Mouse (Mus musculus): Measurements from ENCODE around the gene Gpr157.
A peak's percentile ranks its signal among the peaks of the same experiment; 100 is the strongest.

The Gpr157 gene

DNA sequence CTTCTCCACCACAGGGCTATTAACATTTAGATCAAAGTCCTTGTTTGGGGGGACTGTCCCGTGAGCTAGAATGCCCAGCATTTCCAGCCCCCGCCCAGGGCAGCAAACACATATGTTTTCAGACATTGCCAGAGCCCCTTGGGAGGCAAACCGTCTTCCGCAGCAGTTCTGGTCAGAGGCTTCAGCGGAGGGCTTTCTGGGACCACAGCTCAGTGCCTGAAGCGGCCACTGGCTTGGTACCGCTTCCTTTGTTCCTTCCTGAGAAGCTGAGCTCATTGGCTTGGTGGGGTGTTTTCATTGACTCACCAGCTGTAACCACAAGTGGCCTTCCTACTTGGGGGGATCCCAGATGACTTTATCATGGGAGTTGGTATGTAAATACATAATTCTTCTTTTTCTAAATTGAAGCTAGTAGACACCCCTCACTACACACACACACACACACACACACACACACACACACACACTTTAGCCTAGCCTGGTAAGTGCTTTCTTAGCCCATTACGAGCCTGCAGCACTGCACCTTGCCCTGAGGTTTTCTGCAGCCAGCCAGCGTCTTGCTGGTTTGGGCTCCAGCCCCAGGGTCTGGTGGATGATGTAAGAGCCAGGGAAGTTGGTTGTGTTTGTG lies 27.2 kb upstream of the Gpr157 start:
- H3K36me3 ChIP-seq (ENCODE audit: control insufficient read depth, insufficient read depth, low read length, poor library complexity, severe bottlenecking) = no peaks in the 10 kb centered on the region
- no peaks in the 10 kb centered on the region for H3K27me3 ChIP-seq (ENCODE audit: control insufficient read depth, insufficient read depth, low read length, poor library complexity, severe bottlenecking)
- DNase-seq (ENCODE audit: low read depth, low spot score) = peak; percentile 71

DNA sequence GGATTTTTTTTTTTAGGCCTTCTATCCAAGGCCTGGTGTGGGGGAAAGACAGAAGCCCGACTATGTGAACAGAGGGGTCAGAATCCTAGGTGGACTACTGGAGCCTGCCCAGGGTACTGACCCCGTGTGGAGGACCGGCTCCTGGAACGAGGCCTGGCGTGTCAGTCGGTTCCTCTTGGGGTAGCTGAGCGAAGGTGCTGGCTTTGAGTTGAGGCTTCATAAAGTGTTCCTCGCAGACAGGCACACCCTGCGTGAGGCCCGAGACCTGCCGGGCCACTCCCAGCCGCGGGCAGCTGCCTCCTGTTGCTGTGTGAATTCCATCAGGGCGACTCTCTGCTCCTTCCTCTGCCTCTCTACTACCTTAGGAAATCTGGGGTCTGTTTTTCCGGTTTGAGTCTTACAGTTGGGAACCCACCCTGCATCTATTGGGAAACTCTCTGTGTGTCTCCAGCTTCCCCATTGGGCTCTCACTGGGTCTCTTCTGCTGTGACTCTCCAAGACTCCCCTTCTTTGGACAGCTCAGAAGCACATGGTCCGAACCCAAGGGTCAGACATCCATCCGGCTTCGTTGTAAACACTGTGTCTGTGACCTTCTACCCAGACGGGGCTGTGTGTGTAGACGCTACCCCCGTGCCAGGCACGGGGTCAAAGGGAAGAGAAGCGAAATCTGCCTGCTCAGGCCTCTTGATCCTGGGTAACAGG lies 26.5 kb upstream of the Gpr157 start:
- peak; percentile 18 for DNase-seq (ENCODE audit: low read depth, low spot score)
- H3K36me3 ChIP-seq (ENCODE audit: control insufficient read depth, insufficient read depth, low read length, poor library complexity, severe bottlenecking) = no peaks in the 10 kb centered on the region
- no peaks in the 10 kb centered on the region for H3K27me3 ChIP-seq (ENCODE audit: control insufficient read depth, insufficient read depth, low read length, poor library complexity, severe bottlenecking)

DNA sequence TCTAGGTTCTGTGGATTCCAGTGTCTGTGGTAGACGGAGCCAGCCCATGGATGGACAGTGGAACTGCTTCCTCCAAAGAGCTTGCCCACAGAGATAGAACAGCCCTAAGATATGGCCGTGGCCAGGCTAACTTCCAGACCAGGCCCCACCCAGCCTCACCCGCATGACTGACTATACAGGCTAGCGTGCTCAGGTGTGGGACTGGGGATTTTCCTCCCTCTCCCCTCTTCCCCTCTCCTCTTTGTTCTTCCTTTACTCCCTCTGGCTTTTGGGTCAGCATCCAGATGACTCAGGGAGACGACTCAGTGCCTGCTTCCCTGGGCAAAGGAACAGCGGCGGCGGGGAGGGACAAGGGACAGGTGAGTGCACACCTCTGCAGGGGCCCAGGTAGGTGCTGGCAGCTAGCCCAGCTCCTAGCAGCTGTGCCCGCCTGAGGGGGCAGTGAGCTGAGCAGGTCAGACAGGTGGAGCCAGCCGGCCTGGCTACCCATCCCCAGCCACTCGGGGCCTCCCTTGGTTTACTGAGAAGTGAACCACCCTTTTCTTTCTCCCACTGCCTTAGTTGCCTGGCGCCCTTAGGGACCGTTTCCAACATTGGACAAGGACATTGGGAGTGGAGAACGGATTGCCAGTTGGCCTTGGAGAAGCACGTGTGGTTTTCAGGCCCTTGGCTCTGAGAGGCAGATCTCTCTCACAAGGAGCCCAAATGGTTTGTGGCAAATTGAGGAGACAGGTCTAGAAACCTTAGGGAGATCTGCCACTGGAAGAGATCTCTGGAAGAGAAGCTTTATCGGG lies 25.5 kb upstream of the Gpr157 start:
- H3K36me3 ChIP-seq (ENCODE audit: control insufficient read depth, insufficient read depth, low read length, poor library complexity, severe bottlenecking) = no peaks in the 10 kb centered on the region
- no peak for DNase-seq (ENCODE audit: low read depth, low spot score)
- no peaks in the 10 kb centered on the region for H3K27me3 ChIP-seq (ENCODE audit: control insufficient read depth, insufficient read depth, low read length, poor library complexity, severe bottlenecking)

DNA sequence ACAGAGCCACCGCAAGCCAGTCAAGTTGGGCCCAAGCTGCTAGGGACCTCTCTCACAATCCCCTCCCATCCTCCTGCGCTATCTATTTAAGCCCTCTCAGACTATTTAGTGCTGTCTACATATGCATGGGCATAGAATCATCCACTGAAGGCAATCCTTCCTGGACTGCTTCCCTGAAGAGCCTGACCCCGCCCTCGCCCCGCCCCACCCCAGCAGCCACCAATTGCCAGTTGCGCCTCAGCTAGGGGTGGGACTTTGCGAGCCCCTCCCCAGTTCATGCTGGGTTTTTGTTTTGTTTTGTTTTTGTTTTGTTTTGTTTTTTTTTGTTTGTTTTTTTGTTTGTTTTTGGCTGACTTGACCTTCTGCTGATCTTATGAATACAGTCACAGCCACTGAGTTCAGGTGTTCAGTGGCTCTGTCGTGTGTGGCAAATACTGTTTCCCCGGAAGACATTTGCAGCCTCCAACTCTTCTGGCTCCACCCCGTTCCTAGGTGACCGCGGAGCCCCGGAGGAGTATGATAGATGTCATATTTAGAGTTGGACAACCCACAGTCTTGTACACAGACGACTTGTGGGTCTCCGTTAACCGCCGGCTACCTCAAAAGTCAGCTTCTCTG lies 20.4 kb upstream of the Gpr157 start:
- no peak for DNase-seq (ENCODE audit: low read depth, low spot score)
- Histone ChIP-seq H3K27me3 (ENCODE audit: control insufficient read depth, insufficient read depth, low read length, poor library complexity, severe bottlenecking) (no peaks in the 10 kb centered on the region), H3K36me3 (ENCODE audit: control insufficient read depth, insufficient read depth, low read length, poor library complexity, severe bottlenecking) (no peaks in the 10 kb centered on the region)

DNA sequence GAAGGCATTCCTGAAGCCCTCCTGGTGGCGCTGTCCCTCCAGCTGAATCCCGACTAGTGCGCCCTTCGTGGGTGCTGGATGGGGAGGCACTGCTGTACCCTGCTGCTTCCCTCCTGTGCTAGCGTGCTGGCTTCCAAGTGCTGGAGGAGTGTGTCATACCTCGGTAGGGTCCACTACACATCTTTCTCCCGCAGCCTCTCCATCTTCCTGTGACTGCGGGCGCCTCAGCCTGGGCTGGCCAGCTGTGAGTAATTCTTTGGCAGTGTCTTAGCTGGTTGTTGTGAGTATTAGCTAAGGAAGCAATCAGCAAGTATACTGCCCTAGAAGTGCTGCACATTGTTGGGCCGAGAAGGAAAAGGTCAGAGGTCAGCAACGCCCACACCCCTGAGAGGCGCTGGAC lies 18.9 kb upstream of the Gpr157 start:
- no peak for DNase-seq (ENCODE audit: low read depth, low spot score)
- Histone ChIP-seq H3K27me3 (ENCODE audit: control insufficient read depth, insufficient read depth, low read length, poor library complexity, severe bottlenecking) (no peaks in the 10 kb centered on the region), H3K36me3 (ENCODE audit: control insufficient read depth, insufficient read depth, low read length, poor library complexity, severe bottlenecking) (no peaks in the 10 kb centered on the region)

DNA sequence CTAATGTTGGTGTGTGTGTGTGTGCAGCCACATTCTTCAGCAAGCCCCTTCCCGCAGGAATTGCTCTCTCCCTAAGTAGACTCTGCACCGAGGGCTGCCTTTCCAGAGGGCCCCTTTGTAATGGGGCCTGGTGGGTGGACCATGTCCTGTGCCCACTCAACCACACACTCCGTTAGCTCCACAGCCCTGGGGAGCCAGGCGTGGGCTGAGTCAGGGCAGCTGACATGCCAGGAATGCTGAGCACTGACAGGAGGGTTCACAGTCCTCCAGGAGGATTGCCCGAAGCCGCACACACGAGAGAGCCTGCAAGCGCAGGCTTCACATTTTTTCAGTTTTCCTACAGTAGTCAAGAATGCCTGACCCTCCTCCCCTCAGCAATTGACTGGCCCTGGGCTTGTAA lies 17.0 kb upstream of the Gpr157 start:
- H3K36me3 ChIP-seq (ENCODE audit: control insufficient read depth, insufficient read depth, low read length, poor library complexity, severe bottlenecking) = no peaks in the 10 kb centered on the region
- no peaks in the 10 kb centered on the region for H3K27me3 ChIP-seq (ENCODE audit: control insufficient read depth, insufficient read depth, low read length, poor library complexity, severe bottlenecking)
- no peak for DNase-seq (ENCODE audit: low read depth, low spot score)

DNA sequence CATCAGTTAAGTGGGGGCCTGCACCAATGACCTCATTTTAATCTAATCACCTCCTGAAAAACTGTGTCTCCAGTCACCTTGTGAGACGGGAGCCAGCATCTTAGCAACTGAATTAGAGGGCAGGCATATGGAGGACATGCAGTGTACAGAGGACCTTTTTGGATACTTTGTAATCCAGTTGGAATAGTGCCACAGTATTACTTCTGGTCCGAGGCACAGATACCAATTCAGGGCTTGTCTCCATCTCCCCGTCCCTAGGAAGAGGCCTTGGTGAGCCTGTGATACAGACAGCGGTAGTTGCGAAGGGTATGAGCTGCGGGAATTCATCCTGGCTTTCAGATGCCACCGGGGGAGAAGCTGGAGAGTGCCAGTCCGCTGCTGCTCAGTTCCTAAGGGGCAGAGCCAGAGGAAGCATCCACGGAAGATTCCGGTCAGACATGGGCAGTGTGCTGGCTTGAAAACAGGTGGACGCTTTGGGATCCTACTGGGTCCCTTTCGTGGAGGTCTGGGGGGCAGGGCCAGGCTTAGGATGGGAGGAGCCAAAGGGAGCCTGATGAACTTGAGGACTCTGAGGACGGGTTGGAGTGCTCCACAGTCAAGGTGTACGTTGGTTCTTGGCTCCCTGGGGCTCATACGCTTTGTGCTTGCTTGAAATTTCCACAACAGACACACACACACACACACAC lies 14.6 kb upstream of the Gpr157 start:
- DNase-seq (ENCODE audit: low read depth, low spot score) = no peak
- no peaks in the 10 kb centered on the region for H3K36me3 ChIP-seq (ENCODE audit: control insufficient read depth, insufficient read depth, low read length, poor library complexity, severe bottlenecking)
- no peaks in the 10 kb centered on the region for H3K27me3 ChIP-seq (ENCODE audit: control insufficient read depth, insufficient read depth, low read length, poor library complexity, severe bottlenecking)

DNA sequence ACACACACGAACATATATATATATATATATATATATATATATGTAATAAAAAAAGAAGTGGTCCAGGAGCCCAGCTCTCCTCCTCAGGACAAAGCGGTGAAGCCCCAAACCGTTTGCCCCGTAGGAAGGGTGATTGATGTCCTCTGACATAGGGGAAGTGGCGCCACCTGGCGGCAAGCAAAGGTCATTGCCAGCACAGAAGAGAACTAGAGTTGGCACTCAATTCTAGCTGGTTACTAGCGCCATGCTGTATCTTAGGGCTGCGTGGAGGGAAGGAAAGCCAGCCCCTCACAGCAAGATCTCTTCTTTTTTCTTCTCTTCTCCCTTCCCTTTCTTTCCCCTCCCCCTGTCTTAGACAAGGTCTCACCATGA lies 14.1 kb upstream of the Gpr157 start:
- DNase-seq (ENCODE audit: low read depth, low spot score) = peak; percentile 78
- Histone ChIP-seq H3K36me3 (ENCODE audit: control insufficient read depth, insufficient read depth, low read length, poor library complexity, severe bottlenecking) (no peaks in the 10 kb centered on the region), H3K27me3 (ENCODE audit: control insufficient read depth, insufficient read depth, low read length, poor library complexity, severe bottlenecking) (no peaks in the 10 kb centered on the region)

DNA sequence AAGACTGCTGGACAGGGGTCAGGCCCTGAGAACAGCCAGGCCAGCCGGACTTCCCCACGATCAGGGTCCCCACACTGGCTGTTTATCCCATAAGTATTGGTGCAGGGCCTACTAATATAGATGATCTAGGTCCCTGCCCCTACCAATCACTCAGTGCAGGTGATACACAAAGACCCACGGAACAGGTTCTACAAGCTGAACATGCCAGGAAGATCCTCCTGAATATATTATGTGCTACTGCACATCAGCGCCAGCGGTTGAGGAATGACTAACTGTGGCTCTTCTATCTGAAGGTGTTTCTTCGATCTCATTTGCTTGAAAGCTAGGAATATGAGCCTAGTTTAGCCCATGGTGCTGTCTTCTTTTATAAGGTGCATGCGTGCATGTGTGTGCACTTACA lies 11.8 kb upstream of the Gpr157 start:
- H3K27me3 ChIP-seq (ENCODE audit: control insufficient read depth, insufficient read depth, low read length, poor library complexity, severe bottlenecking) = no peaks in the 10 kb centered on the region
- no peaks in the 10 kb centered on the region for H3K36me3 ChIP-seq (ENCODE audit: control insufficient read depth, insufficient read depth, low read length, poor library complexity, severe bottlenecking)
- DNase-seq (ENCODE audit: low read depth, low spot score) = no peak

DNA sequence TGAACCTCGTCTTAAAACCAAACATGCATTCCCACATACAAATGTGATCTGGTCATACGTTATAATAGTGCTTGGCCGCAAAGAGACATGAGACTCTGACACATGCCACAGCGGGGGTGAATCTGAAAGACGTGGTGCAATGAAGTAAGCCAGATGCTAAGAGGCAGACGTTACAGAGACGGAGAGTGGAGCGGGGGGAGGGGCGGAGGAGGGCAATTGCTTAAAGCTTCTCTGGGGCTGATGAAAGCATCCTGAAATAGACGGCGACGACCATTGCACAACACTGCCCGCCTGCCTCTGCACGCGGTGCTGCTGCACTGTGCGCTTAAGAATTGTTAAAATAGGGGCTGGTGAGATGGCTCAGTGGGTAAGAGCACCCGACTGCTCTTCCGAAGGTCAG lies 11.0 kb upstream of the Gpr157 start:
- Histone ChIP-seq H3K36me3 (ENCODE audit: control insufficient read depth, insufficient read depth, low read length, poor library complexity, severe bottlenecking) (no peaks in the 10 kb centered on the region), H3K27me3 (ENCODE audit: control insufficient read depth, insufficient read depth, low read length, poor library complexity, severe bottlenecking) (no peaks in the 10 kb centered on the region)
- no peak for DNase-seq (ENCODE audit: low read depth, low spot score)

DNA sequence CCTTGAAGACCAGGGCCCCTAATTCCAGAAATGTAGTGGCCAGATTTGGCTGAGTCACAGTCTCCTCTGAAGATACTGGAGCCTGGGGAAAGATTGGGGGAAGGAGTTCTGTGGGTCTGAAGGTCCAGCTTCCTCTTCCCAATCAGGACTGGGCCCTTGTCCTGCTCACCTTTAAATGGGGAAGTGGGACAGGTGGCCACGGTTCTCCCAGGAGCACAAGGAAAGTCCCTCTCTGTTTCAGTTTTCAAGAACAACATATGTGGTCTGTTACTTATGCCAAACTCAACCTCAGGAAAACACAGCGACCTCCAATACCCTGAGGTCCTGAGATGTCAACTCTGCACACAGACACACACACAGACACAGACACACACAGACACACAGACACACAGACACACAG lies 8.5 kb upstream of the Gpr157 start:
- no peaks in the 10 kb centered on the region for H3K36me3 ChIP-seq (ENCODE audit: control insufficient read depth, insufficient read depth, low read length, poor library complexity, severe bottlenecking)
- no peaks in the 10 kb centered on the region for H3K27me3 ChIP-seq (ENCODE audit: control insufficient read depth, insufficient read depth, low read length, poor library complexity, severe bottlenecking)
- no peak for DNase-seq (ENCODE audit: low read depth, low spot score)

DNA sequence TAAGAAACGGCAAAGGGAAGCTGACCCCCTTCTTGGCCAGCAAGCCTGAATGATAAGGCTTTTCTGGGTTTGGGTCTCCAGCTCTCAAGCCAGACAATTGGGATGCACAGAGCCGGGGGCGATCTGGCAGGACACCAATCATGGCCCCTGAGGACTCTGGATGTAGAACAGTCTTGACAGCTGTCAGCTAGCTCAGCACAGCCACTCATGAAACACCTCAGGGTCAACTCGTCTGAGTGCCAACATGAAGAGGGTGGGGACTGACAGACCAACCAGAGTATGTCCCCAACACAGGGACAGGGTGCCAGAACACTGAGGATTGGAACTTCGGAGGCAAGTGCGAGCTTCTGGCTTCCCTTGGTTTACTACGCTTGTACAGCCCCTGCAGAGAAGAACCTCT lies 7.9 kb upstream of the Gpr157 start:
- Histone ChIP-seq H3K27me3 (ENCODE audit: control insufficient read depth, insufficient read depth, low read length, poor library complexity, severe bottlenecking) (no peaks in the 10 kb centered on the region), H3K36me3 (ENCODE audit: control insufficient read depth, insufficient read depth, low read length, poor library complexity, severe bottlenecking) (no peaks in the 10 kb centered on the region)
- no peak for DNase-seq (ENCODE audit: low read depth, low spot score)

DNA sequence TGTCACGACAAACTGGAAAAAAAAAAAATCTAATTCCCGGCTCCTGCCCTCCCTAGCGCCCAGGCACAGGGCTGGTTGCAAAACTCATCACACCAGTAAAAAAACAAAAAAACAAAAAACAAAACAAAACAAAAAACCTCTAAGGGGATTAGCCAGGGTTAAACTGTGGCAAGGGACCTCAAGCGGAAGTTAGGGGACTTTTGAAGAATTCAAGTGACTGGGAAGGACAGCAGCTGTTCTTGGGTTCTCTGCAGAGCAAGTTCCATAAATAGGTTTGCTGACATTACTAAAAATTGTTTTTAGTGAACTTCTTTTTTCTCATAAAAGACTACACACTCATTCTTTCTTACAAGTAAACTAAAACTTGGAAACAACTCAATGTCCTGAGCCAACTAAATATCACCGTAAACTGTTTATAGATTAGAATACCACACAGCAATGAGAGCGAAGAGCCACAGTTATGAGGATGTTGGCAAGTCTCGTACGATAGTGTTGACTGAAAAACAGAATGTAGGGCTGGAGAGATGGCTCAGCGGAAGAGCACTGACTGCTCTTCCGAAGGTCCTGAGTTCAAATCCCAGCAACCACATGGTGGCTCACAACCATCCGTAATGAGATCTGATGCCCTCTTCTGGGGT lies 6.7 kb upstream of the Gpr157 start:
- no peaks in the 10 kb centered on the region for H3K27me3 ChIP-seq (ENCODE audit: control insufficient read depth, insufficient read depth, low read length, poor library complexity, severe bottlenecking)

DNA sequence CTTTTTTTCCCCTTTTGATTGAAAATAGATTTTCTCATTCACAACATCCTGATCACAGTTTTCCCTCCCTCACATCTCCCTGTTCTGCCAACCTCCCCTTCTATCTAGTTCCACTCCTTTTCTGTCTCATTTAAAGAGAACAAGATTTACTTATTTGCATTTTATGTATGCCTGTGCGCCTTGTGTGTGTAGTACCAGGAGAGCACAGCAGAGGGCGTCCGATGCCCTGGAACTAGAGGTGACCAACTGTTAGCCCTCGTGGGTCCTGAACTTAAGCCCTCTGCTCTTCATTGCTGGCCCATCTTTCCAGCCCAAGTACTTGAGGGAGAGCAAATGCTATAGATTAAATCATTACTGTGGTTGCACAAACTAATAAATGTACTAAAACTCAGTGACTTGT lies 1.8 kb upstream of the Gpr157 start:
- peak; percentile 53 for DNase-seq (ENCODE audit: low read depth, low spot score)
- no peaks in the 10 kb centered on the region for H3K36me3 ChIP-seq (ENCODE audit: control insufficient read depth, insufficient read depth, low read length, poor library complexity, severe bottlenecking)
- no peaks in the 10 kb centered on the region for H3K27me3 ChIP-seq (ENCODE audit: control insufficient read depth, insufficient read depth, low read length, poor library complexity, severe bottlenecking)

More for the DNA sequence above, 6.7 kb upstream of the Gpr157 start:
- no peak for DNase-seq (ENCODE audit: low read depth, low spot score)
- H3K36me3 ChIP-seq (ENCODE audit: control insufficient read depth, insufficient read depth, low read length, poor library complexity, severe bottlenecking) = no peaks in the 10 kb centered on the region

All from splenic B cell, adult 2 months (primary cell).